Mouse (Mus musculus) testis, adult 2 months (tissue): ENCODE measurements at regions not wholly inside any gene's neighbourhood (a gene's known extent, or its start where the extent isn't known, plus 50 kb on each side); places are given as distances from the start of the nearest gene placed in this dataset.

ENCODE experiments used
- CTCF ChIP-seq: fragments of 200-500 bp; IDR thresholded peaks from 2 replicates; pipeline ENCODE4 v1.5.1; 2012; ENCODE audit warnings: low read depth, mild to moderate bottlenecking, inconsistent platforms, low read length, moderate library complexity; ENCODE audit not compliant: control insufficient read depth, insufficient read depth, insufficient replicate concordance
- POLR2A ChIP-seq: fragments of 200-500 bp; IDR thresholded peaks from 2 replicates; pipeline ENCODE4 v1.6.1; 2012; ENCODE audit warnings: low read depth, mild to moderate bottlenecking, inconsistent platforms, low read length, moderate library complexity; ENCODE audit not compliant: control insufficient read depth

DNA sequence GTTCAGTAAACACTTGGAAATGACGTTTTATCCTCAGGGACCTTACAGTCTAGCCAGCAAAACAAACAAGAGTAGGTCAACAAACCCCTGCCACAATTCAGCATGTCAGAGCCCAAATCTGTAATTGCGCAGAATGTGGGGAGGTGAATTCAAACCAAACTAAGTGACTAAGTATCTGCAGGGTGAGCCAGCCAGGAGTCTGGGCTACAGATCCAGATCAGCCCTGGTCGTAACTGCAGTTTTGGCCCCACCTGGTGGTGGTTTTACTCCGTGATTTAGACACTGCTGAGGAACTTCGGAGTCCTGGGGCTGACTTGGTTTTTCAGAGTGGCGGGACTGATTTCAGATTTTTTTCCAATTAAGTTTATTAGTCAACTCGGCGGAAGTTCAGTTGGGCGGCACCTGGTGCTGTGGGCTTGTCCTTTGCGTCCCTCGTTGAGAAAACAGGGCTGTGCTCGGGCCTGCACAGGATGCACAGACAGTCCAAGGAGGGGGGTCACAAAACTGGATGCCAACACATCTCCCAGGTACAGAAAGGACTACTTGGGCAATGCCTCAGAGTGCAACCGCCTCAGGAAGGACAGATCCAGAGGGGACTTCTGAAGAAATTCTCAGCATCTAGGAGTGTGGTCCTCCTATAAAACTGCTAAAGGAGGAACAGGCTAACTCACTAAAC lies 107.6 kb upstream of the 1700066M21Rik start:
- TF ChIP-seq POLR2A (no peak), CTCF (no peak; the same call in 1 of the 2 replicates)
